Mouse (Mus musculus): ENCODE data around the gene Nucb1. TPM values are rescaled to one million over a fixed set of nuclear protein-coding genes. Genes with fewer than 3 reads are reported as not detected.
"Not testable (repeated sequence)": the region's sequence is repeated elsewhere in the genome, so short reads cannot be mapped to it uniquely, and the experiment has no call there.

Nucb1 gene
- total and polyA plus RNA-seq, 2 experiments from 2014 or later: 137 TPM

DNA sequence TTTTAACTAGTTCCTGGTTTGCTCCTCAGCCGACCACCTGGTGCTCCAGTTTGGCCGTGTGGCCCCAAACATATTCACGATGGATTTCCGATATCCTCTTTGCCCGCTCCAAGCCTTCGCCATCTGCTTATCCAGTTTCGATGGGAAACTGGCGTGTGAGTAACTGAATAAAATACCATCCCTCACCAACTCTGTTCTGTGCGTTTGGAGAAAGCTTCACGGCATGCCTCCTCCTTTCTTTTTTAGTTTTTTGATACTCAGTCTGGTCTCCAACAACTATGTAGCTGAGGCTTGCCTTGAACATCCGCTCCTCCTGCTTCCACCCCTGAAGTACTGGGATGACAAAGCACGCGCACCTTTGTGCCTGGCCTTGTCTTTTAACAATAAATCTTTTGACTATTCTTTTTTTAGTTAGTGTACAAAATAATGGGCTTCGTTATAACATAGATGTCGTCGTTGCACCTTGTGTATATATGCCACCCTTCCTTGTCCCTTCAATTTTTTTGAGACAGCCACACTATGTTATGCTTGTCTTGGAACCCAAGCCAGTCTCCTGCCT lies 12.1 kb upstream of the Nucb1 start:
- Histone ChIP-seq H3K36me3 (ENCODE audit: insufficient read depth, low read length) (no peaks in the 10 kb centered on the region), H3K4me1 (ENCODE audit: insufficient read depth, low read length) (peaks cover 8% of the 10 kb centered on the region; the same call in 1 of the 2 replicates), H3K9me3 (ENCODE audit: low read length) (no peaks in the 10 kb centered on the region), H3K4me3 (ENCODE audit: low read depth, low read length) (peak overlapping the region; percentile 42), H3K27me3 (ENCODE audit: insufficient read depth, low read length) (no peaks in the 10 kb centered on the region), H3K9ac (replicated peaks; ENCODE audit: low read length, poor library complexity, severe bottlenecking) (no peak overlapping the region; the same call in 1 of the 2 replicates), H3K27ac (ENCODE audit: low read depth, low read length) (peak overlapping the region; percentile 72), H3K4me2 (ENCODE audit: low read depth, low read length, poor library complexity, severe bottlenecking) (peak overlapping the region; percentile 48)
- TF ChIP-seq CTCF (IDR thresholded peaks at IDR 0.05): no peak
- DNase-seq (ENCODE audit: low spot score): no peak
- no peak for ATAC-seq (ENCODE audit: low FRiP score)
- WGBS: 52% methylated on average over 16 of the region's 16 CpGs

- Histone ChIP-seq H3K27ac (ENCODE audit: low read depth, low read length) (peak overlapping the region; percentile 72), H3K27me3 (ENCODE audit: insufficient read depth, low read length) (no peaks in the 10 kb centered on the region), H3K9ac (replicated peaks; ENCODE audit: low read length, poor library complexity, severe bottlenecking) (no peak overlapping the region; the same call in 1 of the 2 replicates), H3K4me3 (ENCODE audit: low read depth, low read length) (peak overlapping the region; percentile 42), H3K36me3 (ENCODE audit: insufficient read depth, low read length) (no peaks in the 10 kb centered on the region), H3K9me3 (ENCODE audit: low read length) (no peaks in the 10 kb centered on the region), H3K4me2 (ENCODE audit: low read depth, low read length, poor library complexity, severe bottlenecking) (peak overlapping the region; percentile 48), H3K4me1 (ENCODE audit: insufficient read depth, low read length) (peaks cover 8% of the 10 kb centered on the region; the same call in 1 of the 2 replicates)
- ATAC-seq (ENCODE audit: low FRiP score) (peak; percentile 53; the same call in 1 of the 2 replicates), DNase-seq (ENCODE audit: low spot score) (peak; percentile 96)
- 1% methylated on average over 28 of the region's 28 CpGs for WGBS
- TF ChIP-seq CTCF (IDR thresholded peaks at IDR 0.05): peak; percentile 53
Observed at GRCm38 (mm10) chr7:45521728-45522184, 11.6 kb upstream of the Nucb1 start.

GRCm38 (mm10) chr7:45520605-45521004 lies 10.4 kb upstream of the Nucb1 start:
- TF ChIP-seq CTCF (IDR thresholded peaks at IDR 0.05): no peak
- no peaks in the 10 kb centered on the region for H3K27me3 ChIP-seq (ENCODE audit: insufficient read depth, low read length)
- no peak for DNase-seq (ENCODE audit: low spot score)
- no peaks in the 10 kb centered on the region for H3K9me3 ChIP-seq (ENCODE audit: low read length)
- H3K4me3 ChIP-seq (ENCODE audit: low read depth, low read length): no peak overlapping the region
- 93% methylated on average over 7 of the region's 7 CpGs for WGBS
- no peak overlapping the region for H3K27ac ChIP-seq (ENCODE audit: low read depth, low read length)
- peaks cover 8% of the 10 kb centered on the region; the same call in 1 of the 2 replicates for H3K4me1 ChIP-seq (ENCODE audit: insufficient read depth, low read length)
- no peak overlapping the region for H3K9ac ChIP-seq (replicated peaks; ENCODE audit: low read length, poor library complexity, severe bottlenecking)
- no peak overlapping the region for H3K4me2 ChIP-seq (ENCODE audit: low read depth, low read length, poor library complexity, severe bottlenecking)
- no peak for ATAC-seq (ENCODE audit: low FRiP score)
- no peaks in the 10 kb centered on the region for H3K36me3 ChIP-seq (ENCODE audit: insufficient read depth, low read length)

GRCm38 (mm10) chr7:45519345-45520120 lies 9.3 kb upstream of the Nucb1 start:
- Histone ChIP-seq H3K27me3 (ENCODE audit: insufficient read depth, low read length) (no peaks in the 10 kb centered on the region), H3K4me1 (ENCODE audit: insufficient read depth, low read length) (0 out of 2 replicates have a peak, but pooled peaks cover 1% of the 10 kb centered on the region), H3K27ac (ENCODE audit: low read depth, low read length) (no peak overlapping the region), H3K9me3 (ENCODE audit: low read length) (no peaks in the 10 kb centered on the region), H3K4me2 (ENCODE audit: low read depth, low read length, poor library complexity, severe bottlenecking) (no peak overlapping the region), H3K4me3 (ENCODE audit: low read depth, low read length) (no peak overlapping the region), H3K36me3 (ENCODE audit: insufficient read depth, low read length) (no peaks in the 10 kb centered on the region), H3K9ac (replicated peaks; ENCODE audit: low read length, poor library complexity, severe bottlenecking) (no peak overlapping the region)
- 78% methylated on average over 8 of the region's 8 CpGs for WGBS
- no peak for TF ChIP-seq CTCF (IDR thresholded peaks at IDR 0.05)
- ATAC-seq (ENCODE audit: low FRiP score) (no peak), DNase-seq (ENCODE audit: low spot score) (no peak)

DNA sequence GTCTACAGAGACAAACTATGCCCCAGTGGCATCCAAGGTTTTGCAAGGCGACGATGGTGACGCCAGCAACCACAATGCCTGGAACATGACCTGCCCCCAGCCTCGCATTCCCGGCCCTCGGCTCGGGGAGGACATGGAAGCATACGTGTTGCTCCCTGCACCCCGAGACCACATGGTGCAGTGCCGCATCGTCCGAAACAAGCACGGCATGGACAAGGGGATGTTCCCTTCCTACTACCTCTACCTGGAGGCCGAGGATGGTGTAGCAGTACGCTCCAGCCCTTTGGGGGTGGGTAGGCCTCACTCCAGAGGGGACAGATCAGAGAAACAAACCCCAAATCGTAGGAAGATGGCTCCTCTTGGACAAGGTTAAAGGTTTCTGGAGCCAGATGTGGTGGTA lies 8.4 kb upstream of the Nucb1 start:
- no peak overlapping the region for H3K4me3 ChIP-seq (ENCODE audit: low read depth, low read length)
- no peak overlapping the region for H3K27ac ChIP-seq (ENCODE audit: low read depth, low read length)
- H3K4me2 ChIP-seq (ENCODE audit: low read depth, low read length, poor library complexity, severe bottlenecking): no peak overlapping the region
- ATAC-seq (ENCODE audit: low FRiP score): no peak
- no peaks in the 10 kb centered on the region for H3K4me1 ChIP-seq (ENCODE audit: insufficient read depth, low read length)
- no peak overlapping the region for H3K9ac ChIP-seq (replicated peaks; ENCODE audit: low read length, poor library complexity, severe bottlenecking)
- WGBS: 90% methylated on average over 16 of the region's 16 CpGs
- no peaks in the 10 kb centered on the region for H3K27me3 ChIP-seq (ENCODE audit: insufficient read depth, low read length)
- H3K36me3 ChIP-seq (ENCODE audit: insufficient read depth, low read length): no peaks in the 10 kb centered on the region
- DNase-seq (ENCODE audit: low spot score): no peak
- H3K9me3 ChIP-seq (ENCODE audit: low read length): no peaks in the 10 kb centered on the region
- TF ChIP-seq CTCF (IDR thresholded peaks at IDR 0.05): no peak

DNA sequence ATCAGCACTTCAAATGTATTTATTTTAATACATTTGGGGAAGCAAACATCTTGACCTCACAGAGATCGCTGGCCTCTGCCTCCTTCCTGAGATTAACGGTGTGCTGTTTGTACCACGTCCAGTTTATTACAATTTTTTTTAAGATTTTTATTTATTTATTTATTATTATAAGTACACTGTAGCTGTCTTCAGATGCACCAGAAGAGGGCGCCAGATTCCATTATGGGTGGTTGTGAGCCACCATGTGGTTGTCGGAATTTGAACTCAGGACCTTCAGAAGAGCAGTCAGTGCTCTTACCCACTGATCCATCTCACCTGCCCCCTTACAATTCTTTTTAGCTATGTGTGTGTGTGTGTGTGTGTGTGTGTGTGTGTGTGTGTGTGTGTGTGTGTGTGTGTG lies 6.6 kb upstream of the Nucb1 start:
- not testable (repeated sequence) for H3K27ac ChIP-seq (ENCODE audit: low read depth, low read length); H3K4me1 ChIP-seq (ENCODE audit: insufficient read depth, low read length); H3K27me3 ChIP-seq (ENCODE audit: insufficient read depth, low read length); H3K36me3 ChIP-seq (ENCODE audit: insufficient read depth, low read length); H3K4me3 ChIP-seq (ENCODE audit: low read depth, low read length); H3K4me2 ChIP-seq (ENCODE audit: low read depth, low read length, poor library complexity, severe bottlenecking); H3K9ac ChIP-seq (replicated peaks; ENCODE audit: low read length, poor library complexity, severe bottlenecking); ATAC-seq (ENCODE audit: low FRiP score); DNase-seq (ENCODE audit: low spot score); H3K9me3 ChIP-seq (ENCODE audit: low read length)
- TF ChIP-seq CTCF (IDR thresholded peaks at IDR 0.05): peak; percentile 21; the same call in 1 of the 2 replicates
- WGBS: 79% methylated on average over 5 of the region's 5 CpGs
